Mouse (Mus musculus) MEL (cell line): ENCODE measurements around the gene Mymx. TPM values are rescaled to one million over a fixed set of nuclear protein-coding genes. Genes with fewer than 3 reads are reported as not detected.

Experiments
- DNase-seq: peaks from one replicate; pipeline ENCODE4 v3.0.0; 2011; ENCODE audit warnings: low read depth, low spot score
- H3K27ac ChIP-seq: 2 replicates; pipeline ENCODE4 v1.5.1; 2012; ENCODE audit warnings: low read depth, mild to moderate bottlenecking, control low read depth, low read length, moderate library complexity; ENCODE audit not compliant: control insufficient read depth
- H3K27me3 ChIP-seq, 2 experiments: fragments of 150-350 bp in 1 of 2; sonication (generic) in 1 of 2; 2 replicates each; pipeline ENCODE4 v1.6.1; 2012; ENCODE audit warnings: low read length in 2 of 2, mild to moderate bottlenecking in 2 of 2, improper control_type of control experiment in 1 of 2, moderate library complexity in 1 of 2; ENCODE audit not compliant: insufficient read depth in 2 of 2, control insufficient read depth in 1 of 2
- H3K36me3 ChIP-seq, 2 experiments: 2 replicates each; pipeline ENCODE4 v1.6.1; 2012 to 2014; ENCODE audit warnings: low read length in 2 of 2, improper control_type of control experiment in 1 of 2, inconsistent platforms in 1 of 2, mild to moderate bottlenecking in 1 of 2; ENCODE audit not compliant: insufficient read depth in 2 of 2, control insufficient read depth in 1 of 2
- H3K4me1 ChIP-seq, 2 experiments: fragments of 150-350 bp in 1 of 2; sonication (generic) in 1 of 2; 2 replicates each; pipeline ENCODE4 v1.6.1; 2012; ENCODE audit warnings: low read length in 2 of 2, improper control_type of control experiment in 1 of 2, mild to moderate bottlenecking in 1 of 2; ENCODE audit not compliant: insufficient read depth in 2 of 2, control insufficient read depth in 1 of 2
- H3K4me3 ChIP-seq, 2 experiments: fragments of 150-350 bp in 1 of 2; sonication (generic) in 1 of 2; 2 replicates each; pipeline ENCODE4 v1.5.1; 2012; ENCODE audit warnings: low read depth in 2 of 2, low read length in 2 of 2, mild to moderate bottlenecking in 2 of 2, moderate library complexity in 2 of 2, control low read depth in 1 of 2, improper control_type of control experiment in 1 of 2; ENCODE audit not compliant: control insufficient read depth in 1 of 2, insufficient read depth in 1 of 2
- H3K79me2 ChIP-seq: 2 replicates; pipeline ENCODE4 v1.6.1; 2012; ENCODE audit warnings: mild to moderate bottlenecking, low read length, moderate library complexity; ENCODE audit not compliant: control insufficient read depth, poor library complexity, insufficient read depth
- H3K9ac ChIP-seq: 2 replicates; pipeline ENCODE4 v1.6.1; 2012; ENCODE audit warnings: low read depth, mild to moderate bottlenecking, control low read depth, low read length, moderate library complexity; ENCODE audit not compliant: control insufficient read depth, poor library complexity, severe bottlenecking
- H3K9me3 ChIP-seq: fragments of 150-350 bp; sonication (generic); replicated peaks from 2 replicates; pipeline ENCODE4 v1.6.1; 2012; ENCODE audit warnings: mild to moderate bottlenecking, low read length, improper control_type of control experiment, moderate library complexity; ENCODE audit not compliant: insufficient read depth
- BHLHE40 ChIP-seq: IDR thresholded peaks from 2 replicates; pipeline ENCODE4 v1.6.1; 2012; ENCODE audit warnings: low read depth, mild to moderate bottlenecking, inconsistent platforms, low read length, improper control_type of control experiment, borderline replicate concordance
- CHD1 ChIP-seq: IDR thresholded peaks from 2 replicates; pipeline ENCODE4 v1.6.1; 2012; ENCODE audit warnings: low read depth, mild to moderate bottlenecking, inconsistent platforms, low read length, improper control_type of control experiment
- CHD2 ChIP-seq: IDR thresholded peaks from 2 replicates; pipeline ENCODE4 v1.6.1; 2011; ENCODE audit warnings: low read length, improper control_type of control experiment
- CTCF ChIP-seq, 3 experiments: IDR thresholded peaks in 2 of 3; conservative IDR thresholded peaks in 1 of 3; 2 replicates each; pipeline ENCODE4 v1.5.1; 2011 to 2012; ENCODE audit warnings: low read length in 3 of 3, low read depth in 2 of 3, mild to moderate bottlenecking in 2 of 3, improper control_type of control experiment in 1 of 3, inconsistent platforms in 1 of 3, mixed read lengths in 1 of 3, moderate library complexity in 1 of 3; ENCODE audit not compliant: control insufficient read depth in 1 of 3, insufficient read depth in 1 of 3, poor library complexity in 1 of 3, severe bottlenecking in 1 of 3
- ELF1 ChIP-seq: IDR thresholded peaks from 2 replicates; pipeline ENCODE4 v1.6.1; 2014; ENCODE audit warnings: low read depth, mild to moderate bottlenecking, inconsistent platforms, low read length, improper control_type of control experiment, moderate library complexity
- EP300 ChIP-seq, 2 experiments: IDR thresholded peaks; 2 replicates each; pipeline ENCODE4 v1.6.1; 2011; ENCODE audit warnings: improper control_type of control experiment in 2 of 2, low read length in 2 of 2, low read depth in 1 of 2, mild to moderate bottlenecking in 1 of 2
- GATA1 ChIP-seq: IDR thresholded peaks from 2 replicates; pipeline ENCODE4 v1.6.1; 2011; ENCODE audit warnings: low read depth, low read length, improper control_type of control experiment
- HCFC1 ChIP-seq: IDR thresholded peaks from 2 replicates; pipeline ENCODE4 v1.6.1; 2012; ENCODE audit warnings: low read depth, mild to moderate bottlenecking, inconsistent platforms, low read length, improper control_type of control experiment, moderate library complexity
- JUND ChIP-seq: IDR thresholded peaks from 2 replicates; pipeline ENCODE4 v1.6.1; 2011; ENCODE audit warnings: low read depth, mild to moderate bottlenecking, improper control_type of control experiment, low read length
- KAT2A ChIP-seq: conservative IDR thresholded peaks from 2 replicates; pipeline ENCODE4 v1.6.1; 2012; ENCODE audit warnings: low read depth, low read length, improper control_type of control experiment, inconsistent platforms
- MEF2A ChIP-seq: IDR thresholded peaks from 2 replicates; pipeline ENCODE4 v1.6.1; 2014; ENCODE audit warnings: low read depth, mild to moderate bottlenecking, inconsistent platforms, low read length, improper control_type of control experiment; ENCODE audit not compliant: poor library complexity, insufficient replicate concordance, severe bottlenecking; ENCODE audit errors: extremely low read depth
- MXI1 ChIP-seq: IDR thresholded peaks from 2 replicates; pipeline ENCODE4 v1.6.1; 2011; ENCODE audit warnings: mild to moderate bottlenecking, low read depth, low read length, improper control_type of control experiment
- MYB ChIP-seq: IDR thresholded peaks from 2 replicates; pipeline ENCODE4 v1.6.1; 2011; ENCODE audit warnings: mild to moderate bottlenecking, low read depth, low read length, improper control_type of control experiment
- NRF1 ChIP-seq: IDR thresholded peaks from 2 replicates; pipeline ENCODE4 v1.6.1; 2014; ENCODE audit warnings: low read depth, mild to moderate bottlenecking, inconsistent platforms, low read length, improper control_type of control experiment, moderate library complexity; ENCODE audit not compliant: poor library complexity, insufficient read depth, severe bottlenecking
- POLR2AphosphoS2 ChIP-seq: IDR thresholded peaks from 2 replicates; pipeline ENCODE4 v1.6.1; 2011; ENCODE audit warnings: low read length, improper control_type of control experiment
- RAD21 ChIP-seq: IDR thresholded peaks from 2 replicates; pipeline ENCODE4 v1.6.1; 2011; ENCODE audit warnings: mild to moderate bottlenecking, low read depth, low read length, improper control_type of control experiment
- RCOR1 ChIP-seq: IDR thresholded peaks from 2 replicates; pipeline ENCODE4 v1.6.1; 2012; ENCODE audit warnings: low read depth, mild to moderate bottlenecking, inconsistent platforms, low read length, improper control_type of control experiment
- TBP ChIP-seq: IDR thresholded peaks from 2 replicates; pipeline ENCODE4 v1.8.0; 2011; ENCODE audit warnings: low read depth, low read length, improper control_type of control experiment
- TCF12 ChIP-seq: IDR thresholded peaks from 2 replicates; pipeline ENCODE4 v1.6.1; 2014; ENCODE audit warnings: low read depth, mild to moderate bottlenecking, inconsistent platforms, low read length, improper control_type of control experiment, moderate library complexity
- UBTF ChIP-seq: IDR thresholded peaks from 2 replicates; pipeline ENCODE4 v1.6.1; 2012; ENCODE audit warnings: low read depth, mild to moderate bottlenecking, inconsistent platforms, low read length, improper control_type of control experiment, moderate library complexity, borderline replicate concordance; ENCODE audit not compliant: insufficient read depth
- USF1 ChIP-seq: IDR thresholded peaks from 2 replicates; pipeline ENCODE4 v1.6.1; 2014; ENCODE audit warnings: low read depth, mild to moderate bottlenecking, inconsistent platforms, low read length, improper control_type of control experiment, moderate library complexity
- ZC3H11A ChIP-seq: IDR thresholded peaks from 2 replicates; pipeline ENCODE4 v1.6.1; 2012; ENCODE audit warnings: low read depth, mild to moderate bottlenecking, inconsistent platforms, low read length, improper control_type of control experiment
- ZKSCAN1 ChIP-seq: IDR thresholded peaks from 2 replicates; pipeline ENCODE4 v1.6.1; 2012; ENCODE audit warnings: low read depth, mild to moderate bottlenecking, inconsistent platforms, low read length, improper control_type of control experiment, moderate library complexity
- ZNF384 ChIP-seq: IDR thresholded peaks from 2 replicates; pipeline ENCODE4 v1.6.1; 2012; ENCODE audit warnings: low read depth, mild to moderate bottlenecking, inconsistent platforms, low read length, improper control_type of control experiment
- polyA plus RNA-seq, 2 experiments: library from polyadenylated mRNA; stranded (reverse) in 1 of 2; unstranded in 1 of 2; fragments of >175 nt in 1 of 2; fragments of >200 nt in 1 of 2; gene quantifications; 2 replicates each; pipeline versions ENCODE4 v1.2.1 to v1.2.4; 2012; ENCODE audit warnings: low replicate concordance in 2 of 2, low read depth in 1 of 2; ENCODE audit not compliant: insufficient read length in 2 of 2, insufficient read depth in 1 of 2, missing spikeins in 1 of 2
- total RNA-seq: library from RNA; depleted of rRNA; stranded (reverse); fragments of 300-350 nt; gene quantifications from 2 replicates; pipeline ENCODE4 v1.2.3, GENCODE M21; 2012

The Mymx gene
- total and polyA plus RNA-seq, 3 experiments: not detected

GRCm38 (mm10) chr17:45590410-45590809 lies 11.5 kb downstream of the Mymx start:
- peaks cover 8 to 11% of the 10 kb centered on the region in 2 experiments; a peak in 3 of 4 replicates for H3K36me3 ChIP-seq
- H3K27ac ChIP-seq: no peak overlapping the region
- no peak overlapping the region for H3K9ac ChIP-seq
- no peaks in the 10 kb centered on the region for H3K9me3 ChIP-seq
- TF ChIP-seq USF1 (0 out of 2 replicates have a peak, but pooled peaks have one; percentile 17), EP300 (IDR thresholded peaks at IDR 0.05; ENCODE audit: low read depth in 1 of 2, low read length in 2 of 2) (no peak)
- no peak for DNase-seq
- peaks cover 39% of the 10 kb centered on the region for H3K79me2 ChIP-seq
- no peaks in the 10 kb centered on the region for H3K27me3 ChIP-seq
- H3K4me3 ChIP-seq: no peak overlapping the region
- H3K4me1 ChIP-seq: peaks cover 7 to 17% of the 10 kb centered on the region in 2 experiments; a peak in 3 of 4 replicates

- H3K9me3 ChIP-seq: no peaks in the 10 kb centered on the region
Observed at GRCm38 (mm10) chr17:45589844-45590243, 12.1 kb downstream of the Mymx start.

GRCm38 (mm10) chr17:45589236-45589635 lies 12.7 kb downstream of the Mymx start:
- TF ChIP-seq TCF12: no peak
- no peak for TF ChIP-seq BHLHE40
- no peak for TF ChIP-seq CHD2
- TF ChIP-seq POLR2AphosphoS2: no peak
- TF ChIP-seq JUND: no peak
- no peak for TF ChIP-seq RAD21
- no peak for TF ChIP-seq ELF1
- Histone ChIP-seq H3K79me2 (peaks cover 28% of the 10 kb centered on the region), H3K27me3 (no peaks in the 10 kb centered on the region), H3K9me3 (no peaks in the 10 kb centered on the region), H3K4me3 (no peak overlapping the region), H3K4me1 (peaks cover 7 to 23% of the 10 kb centered on the region in 2 experiments; a peak in 3 of 4 replicates), H3K9ac (no peak overlapping the region), H3K36me3 (peaks cover 8 to 13% of the 10 kb centered on the region in 2 experiments; a peak in 3 of 4 replicates), H3K27ac (no peak overlapping the region)
- no peak for DNase-seq

More at GRCm38 (mm10) chr17:45589844-45590243, 12.1 kb downstream of the Mymx start:
- Histone ChIP-seq H3K4me1 (peaks cover 7 to 17% of the 10 kb centered on the region in 2 experiments; a peak in 3 of 4 replicates), H3K4me3 (no peak overlapping the region), H3K9ac (no peak overlapping the region), H3K27ac (no peak overlapping the region), H3K79me2 (peaks cover 34% of the 10 kb centered on the region), H3K36me3 (peaks cover 8 to 11% of the 10 kb centered on the region in 2 experiments; a peak in 3 of 4 replicates), H3K27me3 (no peaks in the 10 kb centered on the region)
- TF ChIP-seq BHLHE40 (no peak), ZKSCAN1 (no peak), CHD2 (no peak), MYB (no peak), GATA1 (no peak), CTCF (IDR thresholded peaks at IDR 0.05 in 2 of 3, conservative IDR thresholded peaks at IDR 0.05 in 1 of 3; ENCODE audit: control insufficient read depth in 1 of 3, insufficient read depth in 1 of 3, low read depth in 2 of 3, low read length in 3 of 3, poor library complexity in 1 of 3, severe bottlenecking in 1 of 3) (no peak), UBTF (no peak), NRF1 (no peak), KAT2A (no peak), CHD1 (no peak), ZNF384 (no peak), ELF1 (no peak), USF1 (no peak), MXI1 (no peak), ZC3H11A (no peak), MEF2A (no peak), RCOR1 (no peak), JUND (no peak), HCFC1 (no peak), TBP (no peak)
- no peak for DNase-seq
